Mouse (Mus musculus) embryonic fibroblast, embryonic 13.5 days (primary cell): Measurements from ENCODE around the gene Nkx2-3. TPM values are rescaled to one million over a fixed set of nuclear protein-coding genes. Genes with fewer than 3 reads are reported as not detected.

Experiments
- H3K27ac ChIP-seq: 2 replicates; pipeline ENCODE4 v1.5.1; 2012; ENCODE audit warnings: low read length, control low read depth, inconsistent platforms; ENCODE audit not compliant: insufficient read depth
- H3K4me1 ChIP-seq: 2 replicates; pipeline ENCODE4 v1.6.1; 2011; ENCODE audit warnings: low read length; ENCODE audit not compliant: control insufficient read depth, insufficient read depth
- H3K4me3 ChIP-seq: 2 replicates; pipeline ENCODE4 v1.5.1; 2011; ENCODE audit warnings: mild to moderate bottlenecking, control low read depth, low read length; ENCODE audit not compliant: insufficient read depth
- CTCF ChIP-seq: IDR thresholded peaks from 2 replicates; pipeline ENCODE4 v1.5.1; 2011; ENCODE audit warnings: mild to moderate bottlenecking, control low read depth, low read length, moderate library complexity, borderline replicate concordance; ENCODE audit not compliant: insufficient read depth
- POLR2A ChIP-seq: IDR thresholded peaks from 2 replicates; pipeline ENCODE4 v1.6.1; 2011; ENCODE audit warnings: low read depth, mild to moderate bottlenecking, control low read depth, low read length, moderate library complexity
- polyA plus RNA-seq: library from polyadenylated mRNA; stranded (reverse); fragments of >200 nt; gene quantifications from 2 replicates; pipeline ENCODE4 v1.2.4, GENCODE M21; 2011; ENCODE audit warnings: low read depth; ENCODE audit not compliant: missing spikeins, insufficient read length

The Nkx2-3 gene
- polyA plus RNA-seq, 1 experiment, result not detected

DNA sequence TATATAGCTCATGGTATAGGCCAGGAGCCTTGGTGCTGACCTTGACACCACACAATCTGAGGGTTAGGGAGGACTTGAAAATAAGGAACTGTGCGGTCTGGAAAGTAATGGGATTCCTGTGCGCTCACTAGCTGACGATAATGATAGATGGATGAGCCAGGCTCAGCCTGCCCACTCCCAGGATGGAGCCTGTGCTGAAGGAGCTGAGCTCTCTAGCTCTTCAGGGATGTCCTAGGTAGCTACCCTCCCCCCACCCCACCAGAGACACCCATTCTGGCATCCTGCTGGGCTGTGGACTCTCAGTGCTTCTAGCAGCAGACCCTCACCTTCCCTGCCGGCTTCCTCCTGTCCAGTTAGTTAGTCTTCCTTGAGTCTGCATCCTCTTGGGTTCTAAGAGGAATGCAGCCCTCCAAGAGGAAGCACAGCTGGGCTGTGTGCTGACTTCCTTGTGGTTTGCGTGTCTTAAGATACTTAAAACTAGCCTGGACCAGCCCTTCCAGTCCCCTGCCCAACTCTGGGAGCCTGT lies 6.4 kb downstream of the Nkx2-3 start:
- TF ChIP-seq POLR2A (no peak), CTCF (no peak)
- H3K4me1 ChIP-seq, result no peaks in the 10 kb centered on the region
- H3K27ac ChIP-seq, result no peak overlapping the region
- no peak overlapping the region for H3K4me3 ChIP-seq

DNA sequence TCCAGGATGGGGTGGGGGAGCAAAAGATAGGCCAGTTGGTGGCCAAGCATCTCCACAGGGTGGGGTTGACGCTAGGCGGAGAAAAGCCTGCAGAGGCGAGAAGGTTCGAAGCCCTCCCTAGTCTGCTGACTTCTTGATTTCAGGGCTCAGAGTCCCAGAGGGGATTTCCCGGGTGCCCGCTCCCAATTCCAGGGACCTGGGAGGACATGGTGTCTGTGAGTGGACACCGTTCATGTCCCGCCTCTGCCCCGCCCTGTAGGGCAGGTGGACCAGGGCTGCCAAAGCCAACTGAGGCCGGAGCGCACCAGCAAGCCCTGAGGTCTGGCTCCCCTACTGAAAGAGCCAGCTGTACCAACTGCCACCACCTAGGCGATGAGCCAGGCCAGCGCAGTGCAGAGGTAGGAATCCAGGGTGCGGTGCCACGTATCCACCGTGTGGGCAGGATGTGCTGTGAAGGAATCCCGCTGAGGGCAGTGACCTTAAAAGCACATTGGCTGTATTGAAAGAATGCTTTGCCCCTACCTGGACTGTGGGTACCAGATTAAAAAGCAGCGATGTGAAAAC lies 7.9 kb downstream of the Nkx2-3 start:
- Histone ChIP-seq H3K4me3 (no peak overlapping the region), H3K27ac (no peak overlapping the region), H3K4me1 (no peaks in the 10 kb centered on the region)
- TF ChIP-seq POLR2A (no peak), CTCF (no peak)

DNA sequence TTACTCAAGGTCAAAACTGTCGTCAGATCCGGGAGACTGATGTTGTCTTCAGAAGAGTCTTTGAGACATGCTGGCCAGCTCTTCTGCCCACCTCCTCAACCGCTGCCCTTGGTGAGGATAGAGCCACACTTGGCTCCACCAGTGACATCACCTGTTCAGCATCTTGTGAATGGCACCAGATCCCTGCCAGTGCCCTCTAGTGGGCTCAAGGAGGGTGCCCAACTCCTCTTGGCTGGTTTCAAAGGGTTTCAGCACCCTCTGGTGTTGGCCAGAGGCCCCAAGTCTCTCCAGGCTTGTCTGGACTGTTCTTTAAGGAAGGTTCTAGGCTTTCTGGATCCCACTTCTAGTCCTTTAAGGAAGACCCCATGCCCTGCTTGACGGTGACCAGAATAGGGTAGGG lies 11.8 kb downstream of the Nkx2-3 start:
- peak; percentile 77 for TF ChIP-seq CTCF
- no peak for TF ChIP-seq POLR2A
- H3K4me1 ChIP-seq, result no peaks in the 10 kb centered on the region
- H3K27ac ChIP-seq, result no peak overlapping the region
- no peak overlapping the region for H3K4me3 ChIP-seq

DNA sequence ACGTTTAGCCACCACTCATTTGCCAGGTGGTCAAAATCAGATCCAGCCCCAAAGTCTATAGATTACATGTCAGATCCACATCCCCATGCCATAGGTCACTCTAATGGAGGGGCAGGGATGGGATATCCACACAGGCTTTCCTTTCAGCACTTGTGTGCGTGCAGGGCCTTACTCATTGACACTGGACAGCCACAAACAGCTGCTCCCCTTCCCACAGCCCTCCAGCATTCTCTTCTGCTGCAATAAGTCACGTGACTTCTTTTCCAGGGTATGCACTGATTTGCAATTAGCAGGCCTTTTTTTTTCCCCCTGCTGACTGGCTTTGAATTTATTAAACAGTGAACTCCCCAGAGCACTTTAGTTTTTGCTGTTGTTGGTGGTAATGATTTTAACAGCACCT lies 14.0 kb downstream of the Nkx2-3 start:
- Histone ChIP-seq H3K4me1 (no peaks in the 10 kb centered on the region), H3K4me3 (no peak overlapping the region), H3K27ac (no peak overlapping the region)
- TF ChIP-seq CTCF (no peak), POLR2A (no peak)

DNA sequence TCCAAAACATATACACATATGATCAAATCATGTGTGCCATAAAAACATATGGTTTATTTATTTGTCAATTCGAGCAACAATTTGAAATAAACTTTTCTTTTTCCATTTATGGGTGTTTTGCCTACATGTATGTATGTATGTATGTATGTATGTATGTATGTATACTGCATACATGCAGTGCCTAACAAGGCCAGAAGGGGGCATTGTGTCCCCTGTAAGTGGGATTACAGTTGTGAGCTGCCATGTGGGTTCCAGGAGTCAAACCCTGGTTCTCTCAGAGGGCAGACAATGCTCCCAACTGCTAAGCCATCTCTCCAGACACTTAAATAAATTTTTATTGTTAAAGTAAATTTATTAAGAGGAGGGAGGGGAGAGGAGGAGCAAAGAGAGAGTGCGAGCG lies 15.2 kb downstream of the Nkx2-3 start:
- Histone ChIP-seq H3K4me3 (no peak overlapping the region), H3K27ac (no peak overlapping the region), H3K4me1 (no peaks in the 10 kb centered on the region)
- TF ChIP-seq POLR2A (no peak), CTCF (no peak)

DNA sequence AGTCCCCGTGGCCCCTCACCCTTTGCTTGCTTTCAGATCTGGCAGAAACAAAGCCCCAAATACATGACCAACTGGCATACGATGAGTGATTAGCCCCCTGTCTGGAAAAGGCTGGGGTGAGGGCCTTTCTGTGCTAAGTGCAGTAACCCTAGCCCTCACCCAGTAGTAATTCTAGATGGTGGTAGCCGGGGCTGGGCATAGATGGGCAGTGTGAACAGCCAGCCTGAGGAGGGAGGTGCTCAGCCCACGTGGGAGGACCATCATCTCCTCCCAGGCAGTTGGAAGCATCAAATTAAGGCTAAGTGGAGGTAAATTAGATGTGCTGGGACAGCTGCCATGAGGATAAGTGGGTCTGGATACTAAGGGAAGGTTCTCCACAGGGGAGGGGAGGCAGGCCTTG lies 17.0 kb downstream of the Nkx2-3 start:
- Histone ChIP-seq H3K27ac (no peak overlapping the region), H3K4me1 (no peaks in the 10 kb centered on the region), H3K4me3 (no peak overlapping the region)
- TF ChIP-seq CTCF, result no peak
- TF ChIP-seq POLR2A, result no peak

DNA sequence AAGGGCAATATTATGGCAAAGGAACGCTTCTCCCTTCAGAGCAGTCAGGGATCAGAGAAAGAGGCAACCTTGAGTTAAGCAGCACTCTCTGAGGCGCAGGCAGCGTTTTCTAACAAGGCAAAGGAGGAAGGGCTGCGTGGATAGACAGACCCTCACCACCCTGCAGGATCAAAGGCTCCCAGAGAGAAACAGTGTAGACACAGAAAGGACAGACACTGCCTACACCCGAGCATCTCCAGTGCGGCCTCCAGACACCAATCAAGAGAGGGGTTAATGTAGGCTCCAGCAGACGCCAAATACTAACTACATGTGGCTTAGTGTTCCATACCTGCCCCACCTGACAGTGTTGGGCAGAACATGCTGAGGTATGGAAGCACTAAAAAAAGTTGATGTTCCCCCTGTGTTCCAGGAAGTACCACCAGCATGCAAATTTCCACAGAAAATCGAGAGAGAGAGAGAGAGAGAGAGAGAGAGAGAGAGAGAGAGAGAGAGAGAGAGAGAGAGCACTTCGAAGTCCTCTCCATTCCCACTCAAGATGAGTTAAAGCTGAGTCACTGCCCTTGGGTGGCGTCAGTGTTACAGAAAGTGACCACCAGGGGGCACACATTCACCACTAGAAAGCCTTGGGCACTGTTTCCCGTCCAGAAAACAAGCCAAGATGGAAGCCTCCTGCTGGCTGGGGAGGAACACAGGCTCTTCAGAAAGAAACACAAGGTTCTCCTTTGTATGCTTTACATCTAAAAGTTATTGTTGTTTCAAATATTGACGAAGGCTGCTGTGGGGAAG lies 18.5 kb downstream of the Nkx2-3 start:
- TF ChIP-seq POLR2A, result no peak
- TF ChIP-seq CTCF, result peak; percentile 74
- Histone ChIP-seq H3K4me3 (no peak overlapping the region), H3K4me1 (no peaks in the 10 kb centered on the region)

DNA sequence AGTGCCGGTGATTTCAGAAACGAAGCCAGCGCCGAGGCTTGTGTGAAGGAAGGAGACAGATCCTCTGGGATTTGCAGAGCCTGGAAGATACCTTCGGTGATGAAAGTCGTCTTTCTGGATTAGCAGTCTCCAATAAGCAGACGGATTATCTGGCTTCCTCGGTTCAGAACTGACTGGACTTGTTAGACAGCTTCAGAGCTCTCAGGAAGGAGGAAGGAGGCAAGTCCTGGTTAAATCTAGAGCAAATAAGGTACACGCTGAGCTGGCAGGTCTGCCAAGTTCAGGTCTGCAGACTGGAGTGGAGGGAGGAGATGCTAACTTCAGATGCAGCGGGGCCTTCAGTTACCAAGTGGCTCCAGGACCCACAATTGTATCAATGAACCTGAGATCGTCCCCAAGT lies 29.7 kb downstream of the Nkx2-3 start:
- TF ChIP-seq CTCF (no peak), POLR2A (no peak)
- Histone ChIP-seq H3K27ac (no peak overlapping the region), H3K4me3 (no peak overlapping the region), H3K4me1 (no peaks in the 10 kb centered on the region)

More for the DNA sequence above, 18.5 kb downstream of the Nkx2-3 start:
- H3K27ac ChIP-seq, result no peak overlapping the region

DNA sequence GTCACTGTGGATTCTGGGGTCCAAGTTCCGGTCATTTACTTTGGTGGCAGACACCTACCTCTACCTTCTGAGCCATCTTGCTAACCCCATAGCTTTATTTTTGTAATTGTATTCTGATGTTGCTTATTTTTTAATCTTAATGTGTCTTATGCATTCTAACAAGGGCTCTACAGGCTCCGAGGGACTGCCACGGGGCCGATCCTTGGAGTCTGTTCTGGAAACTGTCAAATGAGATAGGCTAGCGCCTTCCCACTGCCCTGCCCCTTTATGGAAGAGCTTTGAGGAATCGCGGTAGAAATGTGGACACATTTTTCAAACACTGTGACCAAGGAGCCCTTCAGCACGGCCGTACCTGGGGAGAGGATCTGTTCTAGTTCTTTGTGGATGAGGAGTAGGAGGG lies 30.7 kb downstream of the Nkx2-3 start:
- TF ChIP-seq POLR2A (no peak), CTCF (no peak)
- Histone ChIP-seq H3K4me1 (no peaks in the 10 kb centered on the region), H3K4me3 (no peak overlapping the region), H3K27ac (no peak overlapping the region)

DNA sequence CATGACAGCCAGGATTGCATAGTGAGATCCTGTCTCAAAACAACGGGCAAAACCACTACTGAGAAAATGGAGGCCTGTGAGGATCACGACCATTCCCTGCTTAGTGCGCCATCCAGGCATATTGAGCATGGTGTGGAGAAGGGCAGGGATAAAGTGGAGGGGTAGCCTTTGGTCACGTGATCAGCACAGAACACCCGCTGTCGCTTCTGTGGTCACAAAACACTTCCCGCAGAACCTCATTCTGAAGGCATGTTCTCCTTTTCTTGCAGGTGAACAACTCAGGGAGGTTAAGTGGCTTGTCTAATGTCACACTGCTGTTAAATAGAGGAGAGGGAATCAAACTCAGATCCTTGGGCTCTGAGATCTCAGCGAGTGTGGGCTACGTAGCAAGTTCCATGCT lies 33.4 kb downstream of the Nkx2-3 start:
- no peak overlapping the region for H3K4me3 ChIP-seq
- no peaks in the 10 kb centered on the region for H3K4me1 ChIP-seq
- no peak for TF ChIP-seq CTCF
- no peak for TF ChIP-seq POLR2A
- no peak overlapping the region for H3K27ac ChIP-seq
